Mouse (Mus musculus): ENCODE measurements around the gene Tuba1b. TPM values are rescaled to one million over a fixed set of nuclear protein-coding genes. Genes with fewer than 3 reads are reported as not detected.
"Not testable (repeated sequence)": the region's sequence is repeated elsewhere in the genome, so short reads cannot be mapped to it uniquely, and the experiment has no call there.

Tuba1b gene
- 848 and 981 TPM in 2 replicates for polyA plus RNA-seq (2012; rRNA removed)

DNA sequence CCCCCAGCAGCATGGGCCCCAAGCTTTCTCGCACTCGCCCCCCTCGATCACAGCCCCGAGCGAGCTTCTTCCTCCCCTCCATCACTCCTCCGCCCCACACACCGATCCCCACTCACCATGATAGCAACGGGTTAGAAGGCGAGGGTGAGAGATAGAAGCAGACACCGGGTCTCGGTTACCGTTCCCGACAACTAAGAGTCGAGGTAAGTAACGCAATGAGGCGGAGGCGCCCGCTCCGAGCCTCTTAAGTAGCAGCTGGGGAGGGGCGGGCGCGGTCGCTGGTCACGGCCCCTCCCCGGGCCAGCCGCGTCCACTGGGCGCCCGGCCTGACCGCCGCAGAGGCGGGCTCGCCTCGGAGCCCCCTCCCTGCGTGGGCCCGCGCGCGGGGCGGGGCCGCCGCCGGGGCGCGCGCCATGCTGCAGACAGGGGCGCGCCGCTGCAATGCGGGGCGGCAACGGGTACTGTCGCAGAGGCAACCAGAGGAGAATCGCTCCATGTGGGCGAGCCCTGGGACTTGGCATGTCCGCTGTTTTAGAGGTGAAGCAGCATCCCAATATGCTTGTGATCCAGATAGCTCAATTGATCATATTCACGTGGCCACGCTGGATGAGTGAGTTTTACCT is at the start of gene Tuba1b:
Tuba1b (minus strand) TSS at position 349 of the 623 bp plus-strand sequence.
- no peak for DNase-seq (ENCODE audit: low read depth, low spot score)
- WGBS: under 1% methylated on average over 57 of the region's 58 CpGs

GRCm38 (mm10) chr15:98983431-98984081 is 49.2 kb upstream of the Tuba1b start:
- no peak for DNase-seq (ENCODE audit: low read depth, low spot score)
- WGBS: 71% methylated on average over 16 of the region's 16 CpGs

GRCm38 (mm10) chr15:98982100-98982499 is 47.7 kb upstream of the Tuba1b start:
- WGBS: 77% methylated on average over 6 of the region's 6 CpGs
- no peak for DNase-seq (ENCODE audit: low read depth, low spot score)

DNA sequence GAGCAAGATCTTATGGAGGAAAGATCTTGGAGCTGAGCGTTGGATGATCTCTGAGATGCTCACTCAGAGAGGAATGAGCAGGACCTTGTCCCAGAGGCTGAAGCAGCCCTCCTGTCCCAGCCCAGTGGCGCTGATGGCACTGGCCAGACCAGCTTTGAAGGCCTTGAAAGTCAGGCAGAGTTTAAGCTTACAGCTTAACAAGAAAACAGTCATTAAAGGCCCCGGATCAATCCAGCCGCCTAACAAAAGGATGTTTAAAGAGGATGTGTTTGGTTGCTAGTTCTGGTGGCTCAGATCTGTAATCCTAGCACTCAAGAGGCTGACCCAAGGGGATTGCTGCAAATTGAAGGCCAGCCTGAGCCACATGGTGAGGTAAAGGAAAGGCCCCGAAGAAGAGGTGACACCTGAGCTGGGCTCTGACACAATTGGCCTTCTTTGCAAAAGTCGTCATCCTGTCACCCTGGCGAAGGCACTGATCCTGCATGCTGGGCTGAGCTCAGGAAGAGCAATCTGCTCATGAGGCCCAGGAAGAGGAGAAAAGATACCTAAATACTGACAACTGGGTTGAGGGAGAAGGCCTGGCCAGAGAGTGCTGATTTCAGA is 45.7 kb upstream of the Tuba1b start:
- WGBS: 64% methylated on average over 7 of the region's 7 CpGs
- DNase-seq (ENCODE audit: low read depth, low spot score): no peak

GRCm38 (mm10) chr15:98978409-98979172 is 44.2 kb upstream of the Tuba1b start:
- no peak for DNase-seq (ENCODE audit: low read depth, low spot score)
- WGBS: 59% methylated on average over 20 of the region's 20 CpGs

DNA sequence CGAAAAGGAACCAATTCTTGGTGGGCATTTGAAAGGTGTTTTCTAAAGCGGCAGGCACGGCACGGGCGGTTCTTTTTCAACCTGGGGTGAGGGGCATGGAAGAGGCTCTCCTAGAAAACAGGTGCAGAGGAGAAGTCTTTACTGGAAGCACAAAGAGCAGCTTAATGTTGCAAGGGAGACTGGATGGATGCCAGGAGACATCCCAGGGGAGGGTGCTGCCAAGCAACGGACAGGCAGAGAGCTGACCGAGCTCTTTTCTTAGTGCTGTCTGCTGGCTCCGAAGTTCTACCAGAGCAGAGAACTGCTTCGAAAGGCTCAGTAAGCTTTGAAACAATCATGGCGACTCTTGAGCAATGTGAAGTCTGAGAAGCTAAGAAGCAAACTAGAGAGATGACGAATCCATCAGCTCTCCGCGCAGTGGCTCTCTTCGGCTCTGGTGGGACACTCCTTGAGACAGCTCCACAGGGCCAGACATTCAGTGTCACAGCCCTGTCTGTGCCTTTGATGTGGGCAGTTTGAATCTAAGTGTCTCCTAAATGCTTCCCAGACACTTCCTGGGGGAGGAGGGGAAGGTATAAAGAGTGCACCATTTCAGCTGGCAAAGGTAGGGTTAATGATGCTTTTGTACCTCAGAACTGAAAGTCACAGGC is 43.5 kb upstream of the Tuba1b start:
- 68% methylated on average over 14 of the region's 14 CpGs for WGBS
- no peak for DNase-seq (ENCODE audit: low read depth, low spot score)

DNA sequence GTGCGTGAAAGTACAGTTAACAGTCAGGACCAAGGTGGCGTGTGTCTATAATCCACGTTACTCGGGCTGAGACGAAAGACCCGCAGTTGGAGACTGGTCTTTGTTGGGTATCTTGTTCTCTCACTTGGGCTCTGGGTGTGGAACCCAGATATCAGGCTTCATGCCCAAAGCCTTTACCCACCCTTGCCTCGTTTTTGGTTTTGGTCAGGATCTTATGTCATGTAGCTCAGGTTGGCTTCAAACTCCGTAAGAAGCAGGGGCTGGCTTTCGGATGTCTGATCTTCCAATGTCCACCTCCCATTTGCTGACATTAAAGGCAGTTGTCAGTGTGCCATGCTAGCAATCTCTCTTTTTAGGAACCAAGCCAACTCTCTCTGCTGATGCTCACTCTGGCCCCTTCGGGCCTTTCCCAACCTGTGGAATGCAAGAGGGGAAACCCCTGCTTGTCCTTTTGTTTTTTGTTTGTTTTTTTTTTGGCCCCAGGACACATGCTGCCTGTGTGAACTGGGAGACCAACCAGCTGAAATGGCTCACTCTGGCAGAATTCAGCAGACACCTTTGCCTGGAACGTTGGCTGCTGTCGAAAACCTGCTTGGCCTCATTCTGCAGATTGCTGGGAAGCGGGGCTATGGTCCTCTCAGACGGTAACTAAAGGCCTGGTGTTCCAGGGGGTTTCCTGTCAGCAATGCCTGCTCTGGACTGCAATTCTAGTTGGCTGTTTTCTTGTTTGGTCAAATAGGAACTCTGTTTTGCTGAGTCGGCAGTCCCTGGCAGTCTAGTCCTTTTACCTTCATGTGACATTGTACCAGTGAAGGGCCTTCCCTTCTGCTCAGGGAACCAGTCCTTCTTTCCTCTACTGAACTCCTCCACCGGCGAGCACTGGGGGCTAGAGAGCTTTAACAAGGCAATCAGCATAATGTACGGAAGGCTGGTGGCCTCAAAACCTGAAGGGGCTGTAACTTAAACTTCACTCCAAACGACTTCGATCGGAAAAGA is 42.7 kb upstream of the Tuba1b start:
- no peak for DNase-seq (ENCODE audit: low read depth, low spot score)
- 80% methylated on average over 21 of the region's 21 CpGs for WGBS

- WGBS: 73% methylated on average over 9 of the region's 9 CpGs
- no peak for DNase-seq (ENCODE audit: low read depth, low spot score)
Observed at GRCm38 (mm10) chr15:98973015-98973614, 38.8 kb upstream of the Tuba1b start.

DNA sequence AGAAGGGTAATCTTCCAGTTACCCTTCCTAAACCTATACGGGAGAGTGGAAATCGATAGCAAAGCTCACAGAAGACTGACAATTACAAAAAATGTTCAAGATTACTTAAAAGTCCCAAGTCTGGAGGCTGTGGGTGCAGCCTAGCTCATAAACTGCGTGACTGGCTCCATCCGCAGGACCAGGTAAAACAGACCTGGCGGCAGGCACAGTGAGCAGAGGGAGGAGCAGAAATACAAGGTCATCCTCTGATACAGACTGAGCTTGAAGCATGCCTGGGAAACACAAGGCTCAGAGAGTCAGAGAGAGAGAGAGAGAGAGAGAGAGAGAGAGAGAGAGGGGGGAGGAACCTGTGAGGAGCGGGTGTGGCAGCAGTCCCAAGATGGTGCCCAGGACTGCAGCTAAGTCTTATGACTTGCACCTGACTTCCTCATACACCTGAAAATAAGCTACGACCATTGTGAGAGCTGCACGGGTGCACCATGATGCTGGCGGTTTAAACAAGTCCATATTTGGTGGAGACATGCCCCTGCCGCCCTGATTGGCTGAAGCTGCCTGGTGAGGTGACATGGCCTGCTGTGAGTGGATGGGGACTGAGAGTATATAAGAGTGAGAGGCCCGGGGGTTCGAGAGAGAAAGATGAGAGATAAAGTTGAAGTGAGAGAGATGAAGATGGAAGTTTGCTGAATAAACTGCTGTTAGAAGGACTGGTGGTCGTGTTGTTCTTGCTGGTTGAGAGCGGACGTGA is 37.4 kb upstream of the Tuba1b start:
- not testable (repeated sequence) for DNase-seq (ENCODE audit: low read depth, low spot score)
- 66% methylated on average over 15 of the region's 15 CpGs for WGBS

GRCm38 (mm10) chr15:98971111-98971510 is 36.7 kb upstream of the Tuba1b start:
- 62% methylated on average over 4 of the region's 4 CpGs for WGBS
- DNase-seq (ENCODE audit: low read depth, low spot score): no peak

DNA sequence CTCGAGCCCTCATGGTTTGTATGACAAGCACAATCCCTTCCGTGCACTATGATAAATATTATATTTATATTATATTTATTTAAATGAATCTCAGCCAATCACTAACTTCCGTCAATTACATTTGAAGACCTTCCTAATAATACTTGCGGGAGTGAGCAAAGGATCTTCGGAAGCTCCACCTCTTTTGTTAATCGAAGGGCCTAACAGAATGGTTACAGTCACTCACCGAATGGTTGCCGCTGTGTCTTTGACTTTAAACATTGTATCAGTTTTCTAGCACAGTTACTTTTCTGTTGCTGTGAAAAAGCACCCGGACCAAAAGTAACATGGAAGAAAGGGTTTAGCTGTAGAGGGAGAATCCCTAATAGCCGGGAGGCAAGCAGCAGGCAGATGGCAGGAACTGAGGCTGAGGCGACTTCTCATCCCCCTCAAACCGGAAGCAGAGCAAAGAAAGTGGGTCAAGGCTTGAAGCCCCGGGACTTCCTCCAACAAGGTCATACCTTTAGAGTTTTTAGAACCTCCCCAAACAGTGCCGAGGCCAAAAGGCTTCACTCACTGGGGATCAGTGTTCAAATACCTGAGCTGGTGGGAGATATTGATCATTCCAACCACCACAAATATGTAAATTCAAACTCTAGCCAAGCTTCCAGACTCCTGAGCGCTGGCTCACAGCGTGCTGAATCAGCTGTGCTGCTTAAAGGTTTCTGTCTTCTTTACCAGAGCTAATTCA is 35.2 kb upstream of the Tuba1b start:
- WGBS: 50% methylated on average over 16 of the region's 16 CpGs
- no peak for DNase-seq (ENCODE audit: low read depth, low spot score)

DNA sequence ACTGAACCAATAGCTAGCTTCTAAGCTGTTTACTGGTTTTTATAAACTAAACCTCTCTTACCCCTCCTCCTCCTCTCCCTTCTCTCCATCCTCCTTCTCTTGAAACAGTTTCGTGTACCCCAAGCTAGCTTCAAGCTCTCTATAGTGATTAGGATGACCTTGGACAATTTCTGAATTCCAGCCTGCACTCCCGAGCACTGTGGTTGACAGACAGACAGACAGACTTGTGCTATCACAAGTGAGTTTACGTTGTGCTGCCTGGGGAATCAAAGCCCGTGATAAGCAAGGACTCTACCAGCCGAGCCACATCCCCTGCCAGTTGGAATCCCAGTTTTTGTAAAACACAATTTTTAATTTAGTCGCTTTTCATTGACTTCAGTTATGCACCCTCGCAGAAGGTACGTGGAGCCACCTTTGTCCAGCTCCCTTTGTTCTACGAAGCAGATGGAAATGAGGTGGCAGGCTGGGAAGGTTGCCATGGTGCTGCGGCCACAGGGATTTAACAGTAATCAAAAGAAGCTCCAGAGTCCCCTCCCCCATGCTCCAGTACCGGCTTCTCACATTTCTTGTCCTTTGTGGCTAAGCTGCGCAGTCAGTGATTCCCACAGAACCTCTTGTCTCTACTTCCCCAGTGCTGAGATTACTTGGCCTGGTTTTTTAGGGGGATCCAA is 34.5 kb upstream of the Tuba1b start:
- 57% methylated on average over 12 of the region's 12 CpGs for WGBS
- no peak for DNase-seq (ENCODE audit: low read depth, low spot score)

DNA sequence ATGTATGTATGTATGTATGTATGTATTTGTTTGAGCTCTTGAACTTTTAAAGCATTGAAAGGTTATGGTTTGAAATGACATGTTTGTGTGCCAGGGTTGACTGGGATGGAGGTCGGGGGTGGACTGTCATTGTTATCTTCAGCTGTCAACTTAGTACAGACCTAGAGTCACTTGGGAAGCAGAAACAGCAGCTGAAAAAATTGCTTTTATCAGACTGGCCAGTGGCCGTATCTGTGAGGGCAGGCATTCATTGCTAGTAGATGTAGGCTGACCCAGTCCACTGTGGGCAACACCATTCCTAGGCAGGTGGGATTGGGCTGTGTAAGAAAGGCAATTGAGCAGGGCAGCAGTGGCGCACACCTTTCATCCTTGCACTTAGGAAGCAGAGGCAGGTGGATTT is 25.2 kb upstream of the Tuba1b start:
- no peak for DNase-seq (ENCODE audit: low read depth, low spot score)
- WGBS: 81% methylated on average over 3 of the region's 3 CpGs

GRCm38 (mm10) chr15:98958901-98959420 is 24.6 kb upstream of the Tuba1b start:
- 91% methylated on average over 4 of the region's 4 CpGs for WGBS
- DNase-seq (ENCODE audit: low read depth, low spot score): no peak

GRCm38 (mm10) chr15:98957475-98957874 is 23.1 kb upstream of the Tuba1b start:
- WGBS: 76% methylated on average over 5 of the region's 5 CpGs
- no peak for DNase-seq (ENCODE audit: low read depth, low spot score)

GRCm38 (mm10) chr15:98956000-98956399 is 21.6 kb upstream of the Tuba1b start:
- no peak for DNase-seq (ENCODE audit: low read depth, low spot score)
- WGBS: 94% methylated on average over 4 of the region's 4 CpGs

Data from large intestine, adult 2 months (tissue).